Mouse (Mus musculus) liver, adult 2 months (tissue): ENCODE measurements around the gene Zfp697. TPM values are rescaled to one million over a fixed set of nuclear protein-coding genes. Genes with fewer than 3 reads are reported as not detected.

Experiments
- DNase-seq: peaks from one replicate; pipeline ENCODE4 v3.0.0-alpha.2; 2011; ENCODE audit warnings: low read depth, low spot score; ENCODE audit errors: extremely low read depth
- H3K27ac ChIP-seq: fragments of 200-500 bp; replicated peaks from 2 replicates; pipeline ENCODE4 v1.5.1; 2012; ENCODE audit warnings: low read depth, mild to moderate bottlenecking, control low read depth, inconsistent platforms, low read length; ENCODE audit not compliant: insufficient read depth
- H3K27me3 ChIP-seq: fragments of 200-500 bp; 2 replicates; pipeline ENCODE4 v1.6.1; 2012; ENCODE audit warnings: mild to moderate bottlenecking, moderate library complexity, low read length, inconsistent platforms; ENCODE audit not compliant: control insufficient read depth, insufficient read depth
- H3K36me3 ChIP-seq: fragments of 200-500 bp; 2 replicates; pipeline ENCODE4 v1.6.1; 2012; ENCODE audit warnings: low read length, inconsistent platforms; ENCODE audit not compliant: control insufficient read depth, insufficient read depth
- H3K4me1 ChIP-seq: fragments of 200-500 bp; 2 replicates; pipeline ENCODE4 v1.6.1; 2011; ENCODE audit warnings: low read length; ENCODE audit not compliant: control insufficient read depth, insufficient read depth
- H3K4me3 ChIP-seq: fragments of 200-500 bp; 2 replicates; pipeline ENCODE4 v1.5.1; 2011; ENCODE audit warnings: low read depth, mild to moderate bottlenecking, control low read depth, low read length, moderate library complexity; ENCODE audit not compliant: insufficient read depth
- H3K79me2 ChIP-seq: fragments of 200-500 bp; 2 replicates; pipeline ENCODE4 v1.6.1; 2012; ENCODE audit warnings: inconsistent platforms, mild to moderate bottlenecking, low read length, moderate library complexity; ENCODE audit not compliant: control insufficient read depth, insufficient read depth
- H3K9ac ChIP-seq: fragments of 200-500 bp; 2 replicates; pipeline ENCODE4 v1.6.1; 2012; ENCODE audit warnings: low read depth, mild to moderate bottlenecking, control low read depth, inconsistent platforms, low read length
- CTCF ChIP-seq: fragments of 200-500 bp; IDR thresholded peaks from 2 replicates; pipeline ENCODE4 v1.5.1; 2011; ENCODE audit warnings: low read depth, low read length, control low read depth
- POLR2A ChIP-seq: fragments of 200-500 bp; IDR thresholded peaks from 2 replicates; pipeline ENCODE4 v1.6.1; 2011; ENCODE audit warnings: low read length, control low read depth; ENCODE audit not compliant: insufficient read depth; ENCODE audit errors: extremely low read depth
- WGBS: fragments of 180-500 bp; shearing (Covaris S2); methylation state at CpG from one replicate; pipeline ENCODE4 v1.1.7; 2018; 5-methylcytosine and 5-hydroxymethylcytosine counted together
- polyA plus RNA-seq: library from polyadenylated mRNA; depleted of rRNA; stranded (reverse); fragments of >200 nt; gene quantifications from 2 replicates; pipeline ENCODE4 v1.2.3, GENCODE M21; 2012; rRNA removed
- total RNA-seq: library from RNA; depleted of rRNA; stranded (reverse); fragments of >200 nt; gene quantifications from 2 replicates; pipeline ENCODE4 v1.2.3, GENCODE M21; 2014; rRNA removed

Zfp697 gene
- total RNA-seq (1.0 and 1.2 TPM in 2 replicates), polyA plus RNA-seq (0.73 and 1.3 TPM in 2 replicates)

- peak; percentile 77 for DNase-seq
- Histone ChIP-seq H3K4me3 (peak within 1 kb of the TSS; percentile 88), H3K27ac (0 out of 2 replicates have a peak within 1 kb of the TSS, but pooled peaks have one; percentile 35), H3K79me2 (peaks cover 3% of the 10 kb centered on the region; the same call in 1 of the 2 replicates), H3K27me3 (no peaks in the 10 kb centered on the region), H3K4me1 (peaks cover 13% of the 10 kb centered on the region), H3K36me3 (no peaks in the 10 kb centered on the region), H3K9ac (peak within 1 kb of the TSS; percentile 87)
- under 1% methylated on average over 42 of the region's 42 CpGs for WGBS
- TF ChIP-seq CTCF (no peak), POLR2A (0 out of 2 replicates have a peak, but pooled peaks have one; percentile 50)
These were observed at the start of gene Zfp697 for GRCm38 (mm10) chr3:98382246-98382939. Gene Zfp697 (plus strand): TSS chr3:98382461.

DNA sequence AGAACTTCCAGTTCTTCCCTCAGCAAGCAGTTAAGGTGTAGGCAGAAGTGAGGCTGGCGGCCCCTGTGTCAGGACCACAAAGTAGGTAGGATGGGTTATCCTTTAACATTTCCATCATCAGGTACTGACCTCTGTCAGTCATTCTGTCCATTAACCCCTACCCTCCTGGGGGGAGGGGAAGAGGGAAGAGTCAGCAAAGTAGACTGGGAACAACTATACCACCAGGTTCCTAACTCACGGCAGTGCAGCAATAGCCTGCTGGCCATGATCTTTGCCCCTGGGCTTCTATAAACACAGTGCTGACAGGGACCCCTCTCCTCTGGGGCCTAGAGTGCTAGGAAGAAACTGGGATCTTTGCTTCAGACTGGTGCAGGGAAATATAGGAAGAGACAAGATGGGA, 48.3 kb upstream of the Zfp697 start:
- Histone ChIP-seq H3K9ac (no peak overlapping the region), H3K79me2 (no peaks in the 10 kb centered on the region), H3K36me3 (no peaks in the 10 kb centered on the region), H3K27me3 (no peaks in the 10 kb centered on the region), H3K27ac (no peak overlapping the region), H3K4me3 (no peak overlapping the region), H3K4me1 (0 out of 2 replicates have a peak, but pooled peaks cover 3% of the 10 kb centered on the region)
- DNase-seq, result no peak
- TF ChIP-seq POLR2A, result no peak
- no peak for TF ChIP-seq CTCF
- 85% methylated on average over 2 of the region's 2 CpGs for WGBS

- Histone ChIP-seq H3K27me3 (no peaks in the 10 kb centered on the region), H3K4me1 (peaks cover 4% of the 10 kb centered on the region; the same call in 1 of the 2 replicates), H3K79me2 (no peaks in the 10 kb centered on the region), H3K36me3 (no peaks in the 10 kb centered on the region), H3K4me3 (no peak overlapping the region), H3K9ac (no peak overlapping the region), H3K27ac (no peak overlapping the region)
- DNase-seq, result no peak
- no peak for TF ChIP-seq CTCF
- TF ChIP-seq POLR2A, result no peak
These were observed 46.9 kb upstream of the Zfp697 start for GRCm38 (mm10) chr3:98335331-98335730.

DNA sequence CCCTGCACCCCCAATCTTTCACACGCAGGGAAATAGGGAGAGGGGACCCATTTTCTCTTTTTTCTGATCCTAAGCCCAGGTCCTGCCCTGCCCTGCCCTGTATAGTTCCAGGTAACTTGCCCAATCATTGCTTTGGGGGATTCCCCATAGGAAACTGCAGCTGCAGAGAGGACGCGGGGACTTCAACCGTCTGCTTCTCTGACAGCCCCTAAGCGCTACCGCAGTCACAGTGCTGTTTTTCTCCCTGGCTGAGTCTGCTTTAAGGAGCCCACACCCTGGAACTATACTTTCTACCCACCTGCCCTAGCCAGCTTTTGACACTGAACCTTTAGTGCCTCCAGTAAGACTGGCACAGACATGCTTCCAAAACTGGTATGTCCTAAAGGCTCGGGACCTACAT, 46.4 kb upstream of the Zfp697 start:
- TF ChIP-seq POLR2A (no peak), CTCF (no peak)
- no peak for DNase-seq

GRCm38 (mm10) chr3:98336661-98337654, 45.3 kb upstream of the Zfp697 start:
- Histone ChIP-seq H3K9ac (no peak overlapping the region), H3K4me1 (peaks cover 4% of the 10 kb centered on the region; the same call in 1 of the 2 replicates), H3K27ac (no peak overlapping the region), H3K79me2 (no peaks in the 10 kb centered on the region), H3K4me3 (no peak overlapping the region), H3K27me3 (no peaks in the 10 kb centered on the region), H3K36me3 (no peaks in the 10 kb centered on the region)
- no peak for DNase-seq
- no peak for TF ChIP-seq POLR2A
- no peak for TF ChIP-seq CTCF
- 83% methylated on average over 22 of the region's 22 CpGs for WGBS

More for the DNA sequence above, 46.4 kb upstream of the Zfp697 start:
- H3K4me1 ChIP-seq, result peaks cover 4% of the 10 kb centered on the region; the same call in 1 of the 2 replicates
- H3K4me3 ChIP-seq, result no peak overlapping the region
- H3K9ac ChIP-seq, result no peak overlapping the region
- H3K27me3 ChIP-seq, result no peaks in the 10 kb centered on the region
- no peaks in the 10 kb centered on the region for H3K36me3 ChIP-seq
- H3K27ac ChIP-seq, result no peak overlapping the region
- H3K79me2 ChIP-seq, result no peaks in the 10 kb centered on the region
- WGBS, result 85% methylated on average over 7 of the region's 7 CpGs
